Mouse (Mus musculus) liver, adult 2 months (tissue): Measurements from ENCODE around the gene Tie1.

Source experiments
- CTCF ChIP-seq: fragments of 200-500 bp; IDR thresholded peaks from 2 replicates; pipeline ENCODE4 v1.5.1; 2011; ENCODE audit warnings: low read depth, low read length, control low read depth
- POLR2A ChIP-seq: fragments of 200-500 bp; IDR thresholded peaks from 2 replicates; pipeline ENCODE4 v1.6.1; 2011; ENCODE audit warnings: low read length, control low read depth; ENCODE audit not compliant: insufficient read depth; ENCODE audit errors: extremely low read depth

- TF ChIP-seq CTCF (no peak), POLR2A (no peak)
Measured at GRCm38 (mm10) chr4:118446415-118447153, 43.3 kb downstream of the Tie1 start.
